Mouse (Mus musculus): Measurements from ENCODE around the gene Spock1.

Spock1 gene

DNA sequence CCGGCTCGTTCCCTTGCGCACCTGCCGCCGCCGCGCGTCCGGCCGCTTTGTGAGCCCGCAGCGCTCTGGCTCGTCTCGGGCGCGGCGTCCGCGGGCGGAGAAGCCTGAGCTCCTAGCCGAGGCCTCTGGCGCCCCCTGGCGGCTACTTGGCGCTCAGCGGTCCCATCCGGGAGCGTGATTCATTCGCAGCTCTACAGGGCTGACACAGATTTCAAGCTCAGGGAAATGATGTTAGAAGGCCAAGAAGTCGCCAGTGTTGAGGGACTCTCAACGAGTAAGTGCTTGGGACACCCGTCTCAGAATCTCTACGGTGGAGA is at the start of gene Spock1:
Gene Spock1 (minus strand): TSS at position 67 of the 317 bp plus-strand sequence.
- DNase-seq (ENCODE audit: low read depth, low spot score) = no peak

GRCm38 (mm10) chr13:57950091-57950490 is 42.0 kb upstream of the Spock1 start:
- DNase-seq (ENCODE audit: low read depth, low spot score) = no peak

DNA sequence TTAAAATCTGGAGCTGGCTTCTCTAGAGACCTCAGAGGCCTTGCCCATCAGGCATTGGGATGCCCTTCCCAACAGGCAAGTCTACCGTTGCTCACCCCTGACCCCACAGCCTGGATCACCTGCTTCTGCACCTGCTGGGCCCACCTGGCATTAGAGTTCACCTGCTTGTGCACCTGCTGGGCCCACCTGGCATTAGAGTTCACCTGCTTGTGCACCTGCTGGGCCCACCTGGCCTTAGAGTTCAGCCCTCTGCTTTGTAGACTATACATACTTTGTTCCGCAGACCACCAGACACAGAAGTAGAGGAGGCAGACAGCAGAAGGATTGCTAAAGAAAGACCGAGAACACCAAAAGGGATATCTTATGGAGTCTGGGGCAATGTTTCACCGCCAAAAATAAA is 41.4 kb upstream of the Spock1 start:
- no peak for DNase-seq (ENCODE audit: low read depth, low spot score)

DNA sequence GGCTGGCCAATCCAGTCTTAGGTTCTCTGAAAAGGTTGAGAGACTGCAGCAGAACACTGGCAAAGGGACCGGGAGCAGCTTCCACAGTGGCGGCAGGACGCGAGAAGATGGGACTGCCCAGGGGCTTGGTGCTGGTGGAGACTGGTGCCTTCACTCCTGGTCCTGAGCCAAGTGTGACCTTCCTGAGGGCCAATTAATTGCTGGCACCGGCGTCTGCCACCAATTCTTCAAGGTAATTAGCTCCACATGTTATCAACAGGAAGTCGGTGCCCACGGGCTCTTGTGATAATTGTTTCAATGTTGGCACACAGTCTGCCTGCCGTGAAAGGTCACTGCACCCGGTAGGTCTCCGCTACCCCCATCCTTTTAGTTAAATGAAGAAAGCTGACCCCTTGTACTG is 37.1 kb upstream of the Spock1 start:
- no peak for DNase-seq (ENCODE audit: low read depth, low spot score)

DNA sequence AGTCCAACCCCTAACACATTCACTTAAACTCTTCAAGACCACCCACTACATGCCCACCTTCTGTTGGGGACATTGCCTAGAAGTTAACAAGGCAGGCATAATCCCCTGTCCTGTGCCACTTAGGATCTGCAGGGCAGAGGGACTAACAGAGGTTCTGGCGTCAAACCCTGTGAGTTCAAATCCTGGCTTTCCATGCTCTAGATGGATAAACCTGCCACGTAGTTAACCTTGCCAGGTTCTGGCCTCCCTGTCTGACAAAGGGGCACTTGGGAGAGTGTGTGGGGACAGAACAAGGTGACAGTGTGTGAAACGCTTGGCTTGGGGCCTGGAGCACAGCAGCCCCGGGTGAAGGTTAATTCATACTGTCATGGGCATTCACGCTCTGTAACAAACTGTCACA is 36.3 kb upstream of the Spock1 start:
- DNase-seq (ENCODE audit: low read depth, low spot score) = no peak

DNA sequence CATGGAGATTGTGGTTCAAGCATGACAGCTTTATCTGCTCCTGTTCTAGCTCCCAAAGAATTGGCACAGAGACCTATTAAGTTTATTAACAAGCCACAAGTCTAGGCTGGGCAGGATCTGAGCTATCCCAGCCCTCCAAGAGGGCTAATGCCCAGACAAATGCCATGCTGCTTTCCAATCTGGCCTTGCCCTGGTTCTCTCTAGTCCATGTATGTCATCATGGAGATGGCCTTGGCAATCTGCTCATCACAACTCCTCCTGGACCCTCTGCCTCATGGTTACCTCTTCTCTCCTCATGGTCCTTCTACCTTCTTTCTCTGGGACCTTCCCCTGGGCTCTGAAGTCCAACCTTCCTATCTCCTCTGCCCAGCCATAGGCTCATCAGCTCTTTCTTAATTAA is 35.8 kb upstream of the Spock1 start:
- DNase-seq (ENCODE audit: low read depth, low spot score) = no peak

- DNase-seq (ENCODE audit: low read depth, low spot score) = no peak
Measured at GRCm38 (mm10) chr13:57937463-57938229, 29.5 kb upstream of the Spock1 start.

- no peak for DNase-seq (ENCODE audit: low read depth, low spot score)
Measured at GRCm38 (mm10) chr13:57931998-57932397, 23.9 kb upstream of the Spock1 start.

DNA sequence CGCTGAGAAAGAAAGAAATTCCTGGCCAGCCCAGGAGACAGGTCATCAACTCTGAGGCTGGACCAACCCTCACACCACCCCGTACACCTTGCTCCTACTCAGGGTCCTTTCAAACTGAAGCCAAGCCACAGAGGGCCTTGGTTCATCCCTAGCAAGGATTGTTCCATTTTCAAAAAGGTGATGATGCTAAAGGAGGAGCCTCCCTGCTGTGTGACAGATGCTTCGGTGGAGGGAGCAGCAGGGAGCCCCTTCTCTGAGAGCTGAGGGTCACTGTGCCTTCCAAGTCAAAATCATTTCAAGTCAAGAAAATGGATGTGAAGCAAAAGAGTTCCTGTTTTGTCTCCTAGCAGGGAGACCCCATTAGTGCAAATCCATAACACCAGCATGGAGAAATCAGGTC is 23.2 kb upstream of the Spock1 start:
- DNase-seq (ENCODE audit: low read depth, low spot score) = no peak

DNA sequence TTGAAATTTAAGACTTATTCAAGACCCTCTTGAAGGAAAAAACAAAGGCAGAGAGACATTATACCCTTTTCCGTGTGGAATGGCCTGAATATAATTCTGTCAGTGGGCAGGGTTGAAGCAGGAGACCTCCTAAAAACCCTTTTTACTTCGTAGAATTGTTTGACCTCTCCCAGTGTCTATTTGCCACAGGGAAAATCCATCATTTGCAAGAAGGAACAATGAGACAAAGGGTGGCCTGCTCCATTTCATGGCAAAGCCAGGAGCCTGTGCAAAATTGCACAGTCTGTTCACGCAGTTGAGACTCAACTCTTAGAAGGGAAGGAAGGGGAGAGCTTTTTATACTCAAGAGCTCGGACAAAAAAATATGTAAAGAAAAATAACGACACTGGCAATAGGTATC is 22.6 kb upstream of the Spock1 start:
- no peak for DNase-seq (ENCODE audit: low read depth, low spot score)

DNA sequence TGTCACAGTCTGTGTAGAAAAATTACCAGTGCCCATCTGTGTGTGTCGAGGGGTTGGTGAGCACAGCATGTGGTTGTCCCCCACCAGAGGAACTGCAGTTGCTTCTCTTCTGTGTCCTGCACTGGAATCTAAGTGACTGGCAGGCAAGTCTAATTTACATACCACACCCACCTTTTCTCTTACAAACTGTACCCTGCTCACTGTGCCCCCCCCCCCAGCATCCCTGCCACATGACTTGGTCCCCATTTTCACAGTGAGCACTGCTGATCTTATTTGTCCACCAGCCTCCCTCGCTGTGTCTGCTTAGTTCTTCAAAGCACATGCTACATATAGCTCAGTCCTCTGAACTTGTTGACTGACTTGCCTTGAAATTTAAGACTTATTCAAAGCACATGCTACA is 22.2 kb upstream of the Spock1 start:
- DNase-seq (ENCODE audit: low read depth, low spot score) = no peak

- no peak for DNase-seq (ENCODE audit: low read depth, low spot score)
Measured at GRCm38 (mm10) chr13:57919947-57920346, 11.8 kb upstream of the Spock1 start.

DNA sequence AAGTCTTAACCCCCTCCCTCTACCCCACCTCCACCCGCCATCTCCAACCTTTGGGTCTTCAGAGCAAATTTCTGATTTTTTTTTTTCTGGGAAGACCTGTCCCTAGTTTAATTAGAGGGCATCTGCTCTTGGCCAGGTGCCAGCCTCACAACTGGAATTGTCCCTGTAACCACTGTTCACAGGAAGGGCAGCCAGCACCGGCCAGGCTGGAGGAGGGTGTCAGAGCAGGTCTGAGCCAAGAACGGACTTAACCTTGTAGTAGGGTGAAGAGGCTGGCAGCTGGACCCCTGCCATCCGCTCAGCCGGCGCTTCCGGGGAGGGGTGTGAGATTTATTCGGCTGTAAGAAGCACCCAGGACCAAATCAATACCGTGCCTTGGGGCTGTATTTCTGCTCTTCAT is 3.0 kb upstream of the Spock1 start:
- no peak for DNase-seq (ENCODE audit: low read depth, low spot score)

GRCm38 (mm10) chr13:57907428-57908265 is 485 bp downstream of the Spock1 start:
- DNase-seq (ENCODE audit: low read depth, low spot score) = no peak

DNA sequence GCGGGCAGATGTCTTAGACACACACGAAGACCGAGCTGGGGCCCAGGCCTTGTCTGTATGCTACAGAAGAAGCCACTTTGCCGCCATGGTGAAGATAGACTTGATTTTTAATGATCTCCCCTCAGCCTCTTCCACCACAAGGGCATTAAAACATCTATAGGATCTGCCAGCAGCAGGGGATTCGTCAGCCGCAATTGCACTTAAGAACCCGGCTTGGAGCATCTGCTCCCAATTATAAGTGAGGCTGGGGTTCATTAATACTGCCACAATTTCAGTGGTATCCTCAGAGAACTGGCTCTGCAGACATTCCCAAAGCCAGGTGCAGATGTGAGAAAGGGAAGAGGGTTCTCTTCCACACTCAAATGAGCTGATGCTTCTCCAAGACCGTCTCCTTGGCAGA is 13.5 kb downstream of the Spock1 start:
- DNase-seq (ENCODE audit: low read depth, low spot score) = no peak

DNA sequence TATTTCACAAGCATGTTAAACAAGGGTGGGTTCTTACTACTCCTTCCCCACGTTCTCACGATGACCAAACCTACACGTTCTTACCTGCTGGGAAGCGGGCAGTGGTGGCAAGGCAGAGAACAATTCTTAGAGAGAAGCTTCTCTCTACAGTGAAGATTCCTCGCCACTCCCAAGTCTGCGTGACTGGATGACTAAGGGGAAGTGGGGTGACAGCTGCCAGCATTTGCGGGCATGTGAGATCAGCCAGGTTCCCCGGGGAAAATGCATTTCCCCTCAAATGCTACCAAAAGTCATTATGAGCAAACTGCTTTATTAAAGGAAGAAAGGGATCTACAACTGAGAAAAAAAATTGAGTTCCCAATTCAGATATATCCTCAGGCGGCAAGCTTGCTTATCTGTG is 18.4 kb downstream of the Spock1 start:
- no peak for DNase-seq (ENCODE audit: low read depth, low spot score)

DNA sequence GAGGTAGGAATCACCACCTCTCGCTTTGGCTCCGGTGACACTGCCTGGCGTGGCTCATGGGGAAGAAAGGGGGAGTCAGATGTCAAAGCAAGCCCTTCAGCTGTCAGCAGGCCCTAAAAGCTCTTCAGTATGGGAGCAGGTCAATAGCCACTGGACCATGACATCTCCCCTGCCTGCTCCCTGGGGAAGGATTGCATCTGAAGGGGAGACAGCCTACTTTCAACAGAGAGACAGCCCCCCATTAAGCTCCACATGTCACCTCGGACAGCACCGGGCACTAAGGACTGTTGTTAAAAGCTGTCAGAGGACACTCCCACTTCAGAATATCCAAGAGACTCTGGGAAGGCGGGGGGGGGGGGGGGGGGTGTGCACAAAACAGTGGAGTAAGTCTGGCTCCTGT is 19.1 kb downstream of the Spock1 start:
- DNase-seq (ENCODE audit: low read depth, low spot score) = no peak

- no peak for DNase-seq (ENCODE audit: low read depth, low spot score)
Measured at GRCm38 (mm10) chr13:57879817-57880216, 28.3 kb downstream of the Spock1 start.

DNA sequence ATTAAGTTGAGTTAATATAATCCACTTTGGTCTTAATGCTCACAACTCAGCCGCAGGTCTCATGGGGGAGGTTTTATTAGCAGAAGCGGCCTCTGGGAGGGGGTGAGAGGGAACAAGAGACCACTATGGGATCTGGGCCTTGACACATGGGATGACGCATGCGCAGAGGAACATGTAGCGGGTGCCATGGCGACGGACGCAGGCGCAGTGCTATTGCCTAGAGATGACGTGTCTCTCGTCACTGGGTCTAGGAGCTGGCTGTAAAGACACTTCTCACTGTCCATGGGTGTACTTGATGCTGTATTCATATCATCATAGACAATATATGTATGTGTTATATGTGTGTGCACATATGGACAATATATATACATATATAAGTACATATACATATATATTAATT is 29.3 kb downstream of the Spock1 start:
- no peak for DNase-seq (ENCODE audit: low read depth, low spot score)

DNA sequence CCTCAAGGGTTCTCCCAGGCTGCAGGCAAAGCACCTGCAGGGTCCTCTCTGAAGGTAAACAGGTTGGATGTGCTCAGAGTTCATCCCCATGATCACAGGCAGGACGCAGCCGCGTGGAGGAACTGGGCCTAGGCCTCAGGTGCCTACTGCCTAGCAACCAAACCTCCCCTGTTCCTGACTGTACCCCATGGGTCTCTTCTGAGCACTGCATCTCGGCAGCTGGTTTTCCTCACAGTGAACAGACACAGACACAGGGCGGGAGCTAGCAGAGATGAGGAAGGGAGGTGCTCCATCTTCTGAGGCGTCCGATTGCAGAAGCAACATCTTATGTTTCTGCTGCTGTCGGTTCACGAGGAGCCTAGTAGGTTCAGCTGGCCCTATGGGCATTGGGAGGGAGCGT is 30.4 kb downstream of the Spock1 start:
- no peak for DNase-seq (ENCODE audit: low read depth, low spot score)

GRCm38 (mm10) chr13:57876966-57877365 is 31.2 kb downstream of the Spock1 start:
- DNase-seq (ENCODE audit: low read depth, low spot score) = no peak

GRCm38 (mm10) chr13:57870058-57870457 is 38.1 kb downstream of the Spock1 start:
- no peak for DNase-seq (ENCODE audit: low read depth, low spot score)

GRCm38 (mm10) chr13:57867586-57867985 is 40.5 kb downstream of the Spock1 start:
- no peak for DNase-seq (ENCODE audit: low read depth, low spot score)

All from A20 (cell line).